Mouse (Mus musculus) C2C12 (cell line): Measurements from ENCODE around the gene Usp22. TPM values are rescaled to one million over a fixed set of nuclear protein-coding genes. Genes with fewer than 3 reads are reported as not detected.

Experiments
- H3K27me3 ChIP-seq: one replicate; pipeline ENCODE4 v1.6.1; 2011; ENCODE audit not compliant: control insufficient read depth, insufficient read depth, insufficient read length
- H3K36me3 ChIP-seq: one replicate; pipeline ENCODE4 v1.6.1; 2011; ENCODE audit not compliant: control insufficient read depth, insufficient read depth
- H3K4me3 ChIP-seq: one replicate; pipeline ENCODE4 v1.5.1; 2011; ENCODE audit warnings: mild to moderate bottlenecking, control low read depth; ENCODE audit not compliant: poor library complexity, insufficient read depth, severe bottlenecking
- H3K79me2 ChIP-seq: one replicate; pipeline ENCODE4 v1.6.1; 2011; ENCODE audit not compliant: control insufficient read depth, insufficient read depth
- H3K79me3 ChIP-seq: one replicate; pipeline ENCODE4 v1.6.1; 2011; ENCODE audit warnings: low read depth, control low read depth
- H3ac ChIP-seq: one replicate; pipeline ENCODE3; 2011; ENCODE audit warnings: low read depth; ENCODE audit not compliant: control insufficient read depth, insufficient read length
- CEBPB ChIP-seq: IDR thresholded peaks from one replicate; pipeline ENCODE4 v1.6.1; 2011; ENCODE audit warnings: low read depth, mild to moderate bottlenecking, control low read depth, moderate library complexity
- CTCF ChIP-seq: IDR thresholded peaks from one replicate; pipeline ENCODE4 v1.5.1; 2011; ENCODE audit not compliant: control insufficient read depth, insufficient read depth, insufficient read length
- FOSL1 ChIP-seq: IDR thresholded peaks from one replicate; pipeline ENCODE4 v1.8.0; 2011; ENCODE audit warnings: mild to moderate bottlenecking, low read length; ENCODE audit not compliant: poor library complexity, insufficient read depth, severe bottlenecking
- MAX ChIP-seq: IDR thresholded peaks from one replicate; pipeline ENCODE4 v1.6.1; 2011; ENCODE audit warnings: mild to moderate bottlenecking, control low read depth
- MYOD1 ChIP-seq: IDR thresholded peaks from one replicate; pipeline ENCODE4 v1.6.1; 2011; ENCODE audit warnings: low read depth; ENCODE audit not compliant: control insufficient read depth, insufficient read length
- MYOG ChIP-seq: IDR thresholded peaks from one replicate; pipeline ENCODE4 v1.6.1; 2011; ENCODE audit not compliant: control insufficient read depth, insufficient read length; ENCODE audit errors: extremely low read depth
- USF1 ChIP-seq: IDR thresholded peaks from one replicate; pipeline ENCODE4 v1.6.1; 2011; ENCODE audit warnings: low read depth, mild to moderate bottlenecking, control low read depth, moderate library complexity
- polyA plus RNA-seq: library from polyadenylated mRNA; unstranded; fragments of >200 nt; fragmentation: generic; extraction: Trizol; gene quantifications from one replicate; pipeline ENCODE4 v1.2.1, GENCODE M21; 2012; ENCODE audit warnings: missing spikeins

The Usp22 gene
- polyA plus RNA-seq, 1 experiment, result 42.6 TPM

- TF ChIP-seq CTCF, result no peak
- no peak for TF ChIP-seq MYOG
- no peak for TF ChIP-seq CEBPB
- no peak for TF ChIP-seq MYOD1
- no peak for TF ChIP-seq USF1
- no peak for TF ChIP-seq FOSL1
- TF ChIP-seq MAX, result no peak
- Histone ChIP-seq H3K79me2 (no peaks in the 10 kb centered on the region), H3K4me3 (no peak overlapping the region)
These were observed 45.5 kb downstream of the Usp22 start for GRCm38 (mm10) chr11:61129305-61129704.

DNA sequence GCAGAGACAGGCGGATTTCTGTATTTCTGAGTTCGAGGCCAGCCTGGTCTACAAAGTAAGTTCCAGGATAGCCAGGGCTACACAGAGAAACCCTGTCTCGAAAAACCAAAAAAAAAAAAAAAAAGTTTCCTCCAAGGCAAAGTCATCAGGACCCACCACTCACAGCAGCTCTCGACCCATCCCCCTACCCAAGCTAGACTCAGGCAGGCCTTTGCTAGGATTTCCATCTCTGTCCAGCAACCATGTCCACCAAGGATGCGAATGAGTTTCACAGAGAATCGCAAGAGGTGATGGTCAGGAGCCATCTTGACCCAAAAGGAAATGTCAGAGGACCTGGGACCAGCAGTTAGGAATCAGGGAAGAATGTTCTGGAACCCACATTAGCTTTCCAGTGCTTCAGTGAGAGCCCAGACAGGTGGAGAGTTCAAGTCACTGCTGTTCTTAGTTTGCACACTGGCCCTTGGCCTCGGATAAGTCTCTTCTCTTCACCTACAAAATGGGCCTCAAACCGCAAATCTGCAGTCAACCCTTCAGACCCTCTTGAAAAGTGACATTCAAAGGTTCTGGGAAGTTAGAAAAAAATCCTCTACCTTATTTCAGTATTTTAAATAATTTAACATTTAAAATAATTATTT lies 47.3 kb downstream of the Usp22 start:
- no peaks in the 10 kb centered on the region for H3K79me3 ChIP-seq
- H3K36me3 ChIP-seq, result no peaks in the 10 kb centered on the region
- H3ac ChIP-seq, result no peak overlapping the region
- H3K79me2 ChIP-seq, result no peaks in the 10 kb centered on the region
- TF ChIP-seq FOSL1 (no peak), CTCF (no peak), USF1 (no peak), MAX (no peak), MYOD1 (no peak), CEBPB (no peak), MYOG (no peak)
- no peak overlapping the region for H3K4me3 ChIP-seq
- H3K27me3 ChIP-seq, result no peaks in the 10 kb centered on the region

More at GRCm38 (mm10) chr11:61129305-61129704, 45.5 kb downstream of the Usp22 start:
- no peaks in the 10 kb centered on the region for H3K79me3 ChIP-seq
- no peaks in the 10 kb centered on the region for H3K27me3 ChIP-seq
- no peaks in the 10 kb centered on the region for H3K36me3 ChIP-seq
- H3ac ChIP-seq, result no peak overlapping the region

DNA sequence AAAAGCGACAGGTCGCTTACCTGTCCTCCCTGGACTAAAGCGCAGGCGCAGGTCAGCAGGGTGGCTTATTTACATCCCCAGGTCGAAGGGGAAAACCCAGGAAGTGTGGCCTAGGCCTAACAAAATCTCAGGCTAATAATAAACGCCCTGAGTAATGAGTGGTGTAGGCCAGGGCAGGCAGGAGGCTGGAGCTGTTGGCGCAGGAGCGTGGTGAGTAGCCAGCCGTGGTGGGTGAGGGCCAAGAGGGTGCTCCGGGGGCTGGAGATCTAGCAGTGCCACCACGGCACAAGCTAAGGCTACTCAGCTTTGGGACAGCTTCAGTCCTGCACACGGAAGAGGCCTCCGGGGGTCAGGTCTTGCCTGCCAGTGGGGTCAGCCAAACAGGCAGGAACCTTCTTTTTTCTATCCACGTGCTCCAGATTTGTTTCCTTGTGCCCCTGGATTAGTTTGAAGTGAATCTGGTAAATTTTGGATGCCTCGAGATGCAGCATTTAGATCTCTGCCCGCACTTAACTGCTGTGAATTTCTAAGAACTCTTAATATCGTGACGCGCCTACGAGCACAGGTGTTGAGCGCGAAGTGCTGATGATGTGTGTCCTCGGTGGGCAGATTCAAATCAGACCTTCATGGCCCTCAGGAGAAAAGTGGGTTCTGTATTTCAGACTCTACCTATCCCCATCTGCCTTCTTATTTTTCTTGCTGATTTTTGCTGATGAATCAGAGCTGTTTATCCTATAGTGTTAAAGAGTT lies 48.1 kb downstream of the Usp22 start, which contains the start of gene Tnfrsf13b:
Gene Tnfrsf13b, plus strand, starts transcription at position 150 of the 750 bp plus-strand sequence.
- Histone ChIP-seq H3K4me3 (no peak within 1 kb of the TSS), H3ac (no peak within 1 kb of the TSS), H3K79me2 (no peaks in the 10 kb centered on the region), H3K36me3 (no peaks in the 10 kb centered on the region), H3K79me3 (no peaks in the 10 kb centered on the region), H3K27me3 (no peaks in the 10 kb centered on the region)
- TF ChIP-seq MYOD1 (no peak), USF1 (no peak), MAX (no peak), FOSL1 (no peak), MYOG (no peak), CTCF (no peak), CEBPB (no peak)

- TF ChIP-seq FOSL1, result no peak
- TF ChIP-seq CEBPB, result no peak
- no peak for TF ChIP-seq CTCF
- TF ChIP-seq MYOD1, result no peak
- no peak for TF ChIP-seq USF1
- no peak for TF ChIP-seq MAX
- no peak for TF ChIP-seq MYOG
- no peaks in the 10 kb centered on the region for H3K79me3 ChIP-seq
- no peaks in the 10 kb centered on the region for H3K79me2 ChIP-seq
- H3K4me3 ChIP-seq, result no peak overlapping the region
- H3K27me3 ChIP-seq, result no peaks in the 10 kb centered on the region
- H3ac ChIP-seq, result no peak overlapping the region
- H3K36me3 ChIP-seq, result no peaks in the 10 kb centered on the region
These were observed 48.9 kb downstream of the Usp22 start for GRCm38 (mm10) chr11:61125970-61126369.

DNA sequence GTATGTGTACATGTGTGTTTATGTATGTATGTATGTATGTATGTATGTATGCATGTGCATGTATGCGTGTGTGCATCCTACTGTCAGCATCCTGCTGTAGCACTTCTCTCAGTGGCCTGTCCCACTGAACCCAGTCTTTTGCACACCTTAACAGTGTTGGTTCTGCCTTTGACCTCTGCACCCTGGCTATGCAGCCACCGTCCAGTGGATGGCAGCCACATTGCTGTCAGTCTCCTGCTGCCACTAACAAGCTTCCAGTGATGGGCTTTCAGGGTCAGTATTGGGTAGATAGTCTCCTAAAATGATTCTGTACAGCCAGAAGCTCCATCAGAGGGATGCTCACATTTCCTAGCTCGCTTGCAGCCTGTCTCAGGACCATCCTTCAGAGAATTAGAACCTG lies 51.0 kb downstream of the Usp22 start:
- Histone ChIP-seq H3K27me3 (no peaks in the 10 kb centered on the region), H3K4me3 (no peak overlapping the region), H3K79me3 (no peaks in the 10 kb centered on the region), H3K36me3 (no peaks in the 10 kb centered on the region), H3ac (no peak overlapping the region), H3K79me2 (no peaks in the 10 kb centered on the region)
- TF ChIP-seq MAX, result no peak
- TF ChIP-seq CTCF, result no peak
- no peak for TF ChIP-seq MYOG
- no peak for TF ChIP-seq FOSL1
- TF ChIP-seq USF1, result no peak
- TF ChIP-seq CEBPB, result no peak
- no peak for TF ChIP-seq MYOD1
